Mouse (Mus musculus): Measurements from ENCODE around the gene Mtln.

The Mtln gene

DNA sequence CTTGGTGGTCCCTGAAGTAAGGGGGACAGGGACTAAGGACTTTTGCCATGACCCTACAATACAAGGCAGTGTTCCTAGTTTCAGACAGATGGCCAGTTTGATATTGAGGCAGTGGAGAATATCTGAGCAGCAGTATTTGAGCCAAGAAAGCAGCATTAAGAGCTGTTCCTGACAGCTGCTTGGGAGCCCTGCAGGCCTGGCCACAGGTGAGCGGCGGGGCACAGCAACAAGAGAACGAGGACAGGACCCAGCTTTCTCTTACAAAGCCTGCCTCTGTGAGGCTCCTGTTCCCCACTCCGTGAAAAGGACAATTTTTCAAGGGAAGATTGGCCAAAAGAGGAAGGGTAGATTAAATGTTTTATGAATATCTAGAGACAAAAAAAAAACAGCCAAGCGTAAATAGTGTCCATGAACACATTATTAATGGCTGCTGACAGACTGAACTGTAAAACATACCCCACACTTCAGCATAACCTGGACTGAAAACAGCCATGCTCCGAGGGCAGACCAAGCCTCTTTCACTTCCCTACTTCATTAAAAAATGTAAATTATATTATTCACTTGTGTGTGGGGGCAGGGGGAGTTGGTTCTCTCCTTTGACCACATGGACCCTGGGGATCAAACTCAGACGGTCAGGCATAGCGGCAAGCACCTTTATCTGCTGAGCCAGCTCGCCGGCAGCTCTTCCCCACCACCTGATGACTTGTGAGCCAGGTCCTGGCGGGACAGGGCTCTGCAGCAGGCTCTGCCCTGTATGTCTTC is 40.3 kb downstream of the Mtln start:
- peak; percentile 32 to 33 for DNase-seq

DNA sequence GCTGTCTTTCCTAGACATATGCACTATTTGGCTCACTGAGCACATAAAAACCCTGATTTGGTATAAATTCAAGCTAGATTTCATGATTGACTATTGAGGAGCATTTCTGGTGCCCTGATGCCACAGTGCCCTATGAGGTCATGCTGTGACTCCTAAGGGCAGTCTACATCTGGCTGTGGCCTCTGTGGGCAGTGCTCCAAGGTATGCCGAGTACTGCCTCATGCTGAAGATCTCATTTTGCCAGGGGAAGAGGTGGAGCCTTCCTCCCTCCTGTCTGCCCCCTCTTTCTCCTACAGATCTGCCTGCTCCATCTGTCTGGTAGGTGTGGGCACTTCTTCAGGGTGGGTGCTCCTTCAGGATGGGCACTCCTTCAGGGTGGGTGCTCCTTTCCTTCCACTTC is 42.9 kb downstream of the Mtln start:
- DNase-seq, result no peak

DNA sequence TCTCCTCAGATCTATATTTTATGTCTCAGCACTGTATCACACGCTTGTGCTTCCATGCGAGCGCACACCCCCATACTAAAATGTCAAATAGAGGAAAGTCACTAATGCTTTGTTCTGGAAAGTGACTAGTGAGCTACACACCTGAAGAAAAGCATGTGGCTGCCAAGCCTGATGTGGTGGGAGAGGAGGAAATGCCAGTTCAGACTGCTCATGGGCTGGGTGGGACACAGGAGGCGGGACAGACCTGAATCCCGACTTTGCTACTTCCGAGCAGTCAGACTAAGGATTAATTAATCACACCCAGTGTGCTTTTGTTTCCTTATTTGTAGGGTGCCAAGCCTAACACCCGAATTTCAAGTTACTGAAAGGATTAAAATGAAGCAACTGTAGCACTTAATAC is 44.0 kb downstream of the Mtln start:
- DNase-seq, result no peak

DNA sequence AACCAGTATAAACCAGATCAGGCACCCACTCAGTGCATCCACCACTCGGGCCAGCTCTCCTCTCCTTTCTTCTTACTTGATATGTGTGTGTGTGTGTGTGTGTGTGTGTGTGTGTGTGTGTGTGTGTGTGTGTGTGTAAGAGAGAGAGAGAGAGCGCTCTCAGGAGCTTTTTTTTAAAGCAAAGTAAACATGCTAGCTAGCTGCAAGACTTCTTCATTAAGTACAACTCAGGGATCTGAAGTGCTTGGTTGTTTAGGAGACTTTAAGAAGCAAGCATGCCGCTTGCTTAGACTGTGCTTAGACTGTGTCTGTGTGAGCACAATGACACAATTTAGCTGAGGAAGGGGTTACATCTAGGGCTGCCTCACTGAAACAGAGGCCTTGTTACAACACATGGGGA is 49.7 kb downstream of the Mtln start:
- DNase-seq, result no peak
